Mouse (Mus musculus) hindlimb bud, embryonic 11.5 days (tissue): ENCODE data around the gene Psmd12.

Source experiments
- DNase-seq: peaks from one replicate; pipeline ENCODE4 v3.0.0-alpha.2; 2012; ENCODE audit warnings: low read depth, low spot score; ENCODE audit errors: extremely low spot score

Gene Psmd12

GRCm38 (mm10) chr11:107479053-107479861 lies at the start of gene Psmd12:
Gene Psmd12, plus strand, starts transcription at chr11:107479484.
- peak; percentile 88 for DNase-seq

GRCm38 (mm10) chr11:107431197-107431965 lies 47.9 kb upstream of the Psmd12 start:
- no peak for DNase-seq

GRCm38 (mm10) chr11:107435776-107436449 lies 43.4 kb upstream of the Psmd12 start:
- DNase-seq, result no peak

GRCm38 (mm10) chr11:107437723-107438122 lies 41.6 kb upstream of the Psmd12 start:
- DNase-seq, result no peak

GRCm38 (mm10) chr11:107438140-107438539 lies 41.1 kb upstream of the Psmd12 start:
- no peak for DNase-seq

- no peak for DNase-seq
Observed at GRCm38 (mm10) chr11:107441050-107441449, 38.2 kb upstream of the Psmd12 start.

- no peak for DNase-seq
Observed at GRCm38 (mm10) chr11:107443121-107444095, 35.9 kb upstream of the Psmd12 start.

- no peak for DNase-seq
Observed at GRCm38 (mm10) chr11:107445683-107446082, 33.6 kb upstream of the Psmd12 start.

- no peak for DNase-seq
Observed at GRCm38 (mm10) chr11:107446650-107447049, 32.6 kb upstream of the Psmd12 start.

- no peak for DNase-seq
Observed at GRCm38 (mm10) chr11:107447349-107447748, 31.9 kb upstream of the Psmd12 start.

GRCm38 (mm10) chr11:107447915-107448314 lies 31.4 kb upstream of the Psmd12 start:
- no peak for DNase-seq

- DNase-seq, result no peak
Observed at GRCm38 (mm10) chr11:107449169-107449910, 29.9 kb upstream of the Psmd12 start.

GRCm38 (mm10) chr11:107450097-107450496 lies 29.2 kb upstream of the Psmd12 start:
- DNase-seq, result no peak

- DNase-seq, result no peak
Observed at GRCm38 (mm10) chr11:107451106-107451505, 28.2 kb upstream of the Psmd12 start.

GRCm38 (mm10) chr11:107452053-107452452 lies 27.2 kb upstream of the Psmd12 start:
- no peak for DNase-seq

- no peak for DNase-seq
Observed at GRCm38 (mm10) chr11:107454546-107455462, 24.5 kb upstream of the Psmd12 start.

GRCm38 (mm10) chr11:107457282-107457681 lies 22.0 kb upstream of the Psmd12 start:
- DNase-seq, result no peak

- no peak for DNase-seq
Observed at GRCm38 (mm10) chr11:107458286-107458685, 21.0 kb upstream of the Psmd12 start.

GRCm38 (mm10) chr11:107458986-107459385 lies 20.3 kb upstream of the Psmd12 start:
- no peak for DNase-seq
